Mouse (Mus musculus): ENCODE data around the gene Trio. TPM values are rescaled to one million over a fixed set of nuclear protein-coding genes. Genes with fewer than 3 reads are reported as not detected.

Gene Trio
- polyA plus RNA-seq, 1 experiment from 2014 or later = 32.7 TPM

GRCm38 (mm10) chr15:28054731-28055130 lies 29.1 kb upstream of the Trio start:
- no peak overlapping the region for H3K27ac ChIP-seq
- no peaks in the 10 kb centered on the region for H3K36me3 ChIP-seq (ENCODE audit: inconsistent target)
- WGBS (ENCODE audit: missing documents) = 83% methylated on average over 1 of the region's 1 CpGs
- H3K79me2 ChIP-seq (ENCODE audit: inconsistent target) = no peaks in the 10 kb centered on the region
- H3K4me3 ChIP-seq (ENCODE audit: inconsistent target) = no peak overlapping the region

- Histone ChIP-seq H3K36me3 (ENCODE audit: inconsistent target) (no peaks in the 10 kb centered on the region), H3K79me2 (ENCODE audit: inconsistent target) (no peaks in the 10 kb centered on the region), H3K27ac (no peak overlapping the region), H3K4me3 (ENCODE audit: inconsistent target) (no peak overlapping the region)
- 92% methylated on average over 1 of the region's 1 CpGs for WGBS (ENCODE audit: missing documents)
Observed at GRCm38 (mm10) chr15:28054111-28054510, 28.5 kb upstream of the Trio start.

GRCm38 (mm10) chr15:28053226-28053625 lies 27.6 kb upstream of the Trio start:
- no peak overlapping the region for H3K27ac ChIP-seq
- H3K4me3 ChIP-seq (ENCODE audit: inconsistent target) = no peak overlapping the region
- no peaks in the 10 kb centered on the region for H3K79me2 ChIP-seq (ENCODE audit: inconsistent target)
- WGBS (ENCODE audit: missing documents) = 80% methylated on average over 6 of the region's 6 CpGs
- no peaks in the 10 kb centered on the region for H3K36me3 ChIP-seq (ENCODE audit: inconsistent target)

- Histone ChIP-seq H3K27ac (no peak overlapping the region), H3K36me3 (ENCODE audit: inconsistent target) (no peaks in the 10 kb centered on the region), H3K4me3 (ENCODE audit: inconsistent target) (no peak overlapping the region), H3K79me2 (ENCODE audit: inconsistent target) (no peaks in the 10 kb centered on the region)
- WGBS (ENCODE audit: missing documents) = 94% methylated on average over 4 of the region's 4 CpGs
Observed at GRCm38 (mm10) chr15:28051811-28052210, 26.2 kb upstream of the Trio start.

- Histone ChIP-seq H3K4me3 (ENCODE audit: inconsistent target) (no peak overlapping the region), H3K36me3 (ENCODE audit: inconsistent target) (no peaks in the 10 kb centered on the region), H3K79me2 (ENCODE audit: inconsistent target) (no peaks in the 10 kb centered on the region), H3K27ac (no peak overlapping the region)
- WGBS (ENCODE audit: missing documents) = 81% methylated on average over 18 of the region's 18 CpGs
Observed at GRCm38 (mm10) chr15:28051104-28051625, 25.5 kb upstream of the Trio start.

GRCm38 (mm10) chr15:28047711-28048110 lies 22.1 kb upstream of the Trio start:
- Histone ChIP-seq H3K36me3 (ENCODE audit: inconsistent target) (no peaks in the 10 kb centered on the region), H3K79me2 (ENCODE audit: inconsistent target) (no peaks in the 10 kb centered on the region), H3K4me3 (ENCODE audit: inconsistent target) (no peak overlapping the region), H3K27ac (no peak overlapping the region)
- WGBS (ENCODE audit: missing documents) = 75% methylated on average over 2 of the region's 3 CpGs

GRCm38 (mm10) chr15:28041158-28041865 lies 15.7 kb upstream of the Trio start:
- Histone ChIP-seq H3K36me3 (ENCODE audit: inconsistent target) (no peaks in the 10 kb centered on the region), H3K79me2 (ENCODE audit: inconsistent target) (no peaks in the 10 kb centered on the region), H3K4me3 (ENCODE audit: inconsistent target) (no peak overlapping the region), H3K27ac (no peak overlapping the region)
- 69% methylated on average over 9 of the region's 9 CpGs for WGBS (ENCODE audit: missing documents)

- Histone ChIP-seq H3K79me2 (ENCODE audit: inconsistent target) (no peaks in the 10 kb centered on the region), H3K27ac (no peak overlapping the region), H3K36me3 (ENCODE audit: inconsistent target) (no peaks in the 10 kb centered on the region), H3K4me3 (ENCODE audit: inconsistent target) (no peak overlapping the region)
- WGBS (ENCODE audit: missing documents) = 90% methylated on average over 6 of the region's 6 CpGs
Observed at GRCm38 (mm10) chr15:28037651-28038050, 12.0 kb upstream of the Trio start.

GRCm38 (mm10) chr15:28035601-28036000 lies 10.0 kb upstream of the Trio start:
- Histone ChIP-seq H3K4me3 (ENCODE audit: inconsistent target) (no peak overlapping the region), H3K36me3 (ENCODE audit: inconsistent target) (no peaks in the 10 kb centered on the region), H3K79me2 (ENCODE audit: inconsistent target) (no peaks in the 10 kb centered on the region), H3K27ac (no peak overlapping the region)
- 93% methylated on average over 10 of the region's 10 CpGs for WGBS (ENCODE audit: missing documents)

- H3K27ac ChIP-seq = no peak overlapping the region
- no peak overlapping the region for H3K4me3 ChIP-seq (ENCODE audit: inconsistent target)
- WGBS (ENCODE audit: missing documents) = 83% methylated on average over 8 of the region's 10 CpGs
- no peaks in the 10 kb centered on the region for H3K79me2 ChIP-seq (ENCODE audit: inconsistent target)
- H3K36me3 ChIP-seq (ENCODE audit: inconsistent target) = no peaks in the 10 kb centered on the region
Observed at GRCm38 (mm10) chr15:28034636-28035035, 9.0 kb upstream of the Trio start.

GRCm38 (mm10) chr15:28029371-28029770 lies 3.7 kb upstream of the Trio start:
- H3K27ac ChIP-seq = no peak overlapping the region
- H3K79me2 ChIP-seq (ENCODE audit: inconsistent target) = peaks cover 4% of the 10 kb centered on the region; the same call in 1 of the 2 replicates
- 96% methylated on average over 7 of the region's 7 CpGs for WGBS (ENCODE audit: missing documents)
- no peaks in the 10 kb centered on the region for H3K36me3 ChIP-seq (ENCODE audit: inconsistent target)
- no peak overlapping the region for H3K4me3 ChIP-seq (ENCODE audit: inconsistent target)

- no peaks in the 10 kb centered on the region for H3K36me3 ChIP-seq (ENCODE audit: inconsistent target)
- 95% methylated on average over 6 of the region's 6 CpGs for WGBS (ENCODE audit: missing documents)
- H3K27ac ChIP-seq = no peak overlapping the region
- H3K4me3 ChIP-seq (ENCODE audit: inconsistent target) = no peak overlapping the region
- peaks cover 10% of the 10 kb centered on the region for H3K79me2 ChIP-seq (ENCODE audit: inconsistent target)
Observed at GRCm38 (mm10) chr15:28028542-28028941, 2.9 kb upstream of the Trio start.

GRCm38 (mm10) chr15:28026167-28026481 lies 476 bp upstream of the Trio start:
- H3K36me3 ChIP-seq (ENCODE audit: inconsistent target) = no peaks in the 10 kb centered on the region
- peak overlapping the region; percentile 25; the same call in 1 of the 2 replicates for H3K27ac ChIP-seq
- H3K4me3 ChIP-seq (ENCODE audit: inconsistent target) = peak overlapping the region; percentile 24
- under 1% methylated on average over 18 of the region's 18 CpGs for WGBS (ENCODE audit: missing documents)
- peaks cover 34% of the 10 kb centered on the region for H3K79me2 ChIP-seq (ENCODE audit: inconsistent target)

GRCm38 (mm10) chr15:28024965-28025338 lies 696 bp downstream of the Trio start:
- H3K4me3 ChIP-seq (ENCODE audit: inconsistent target) = peak overlapping the region; percentile 52
- WGBS (ENCODE audit: missing documents) = under 1% methylated on average over 36 of the region's 54 CpGs
- no peaks in the 10 kb centered on the region for H3K36me3 ChIP-seq (ENCODE audit: inconsistent target)
- H3K27ac ChIP-seq = peak overlapping the region; percentile 32
- H3K79me2 ChIP-seq (ENCODE audit: inconsistent target) = peaks cover 46% of the 10 kb centered on the region

GRCm38 (mm10) chr15:28024031-28024964 lies 1.4 kb downstream of the Trio start:
- H3K4me3 ChIP-seq (ENCODE audit: inconsistent target) = peak overlapping the region; percentile 52
- 2% methylated on average over 77 of the region's 81 CpGs for WGBS (ENCODE audit: missing documents)
- peak overlapping the region; percentile 32 for H3K27ac ChIP-seq

More at GRCm38 (mm10) chr15:28024031-28024964, 1.4 kb downstream of the Trio start:
- H3K36me3 ChIP-seq (ENCODE audit: inconsistent target) = no peaks in the 10 kb centered on the region
- H3K79me2 ChIP-seq (ENCODE audit: inconsistent target) = peaks cover 53% of the 10 kb centered on the region
